ENCODE assay signal across 15 mouse cellular contexts in genomic region chr14:77718814-77719213, GRCm38 (mm10).
DNase-seq lines count a peak whose midpoint lies in the region; ATAC-seq and TF ChIP-seq lines count a peak whose summit lies in the region.
"Had no signal": no experiment of that assay in that cellular context is flagged by ENCODE, and none has a peak within 500 bp of the region (broad histone marks: within the 10 kb centered on the region; RNA-seq: fewer than 3 reads in every experiment).

No protein-coding gene starts in this region.

- H3K27ac ChIP-seq in forebrain, postnatal 0 days (ENCODE audit: low read depth, low read length), result no peak overlapping the region
- no peak overlapping the region for H3K27ac ChIP-seq in forebrain, embryonic 10.5 days
- H3K27ac ChIP-seq in heart, embryonic 14.5 days (replicated peaks in 1 of 2; ENCODE audit: control insufficient read depth in 1 of 2, insufficient read depth in 1 of 2, low read depth in 2 of 2, low read length in 2 of 2), result peak overlapping the region; percentile 48 to 69
- no peak overlapping the region for H3K27ac ChIP-seq in midbrain, embryonic 10.5 days (replicated peaks)
- H3K27ac ChIP-seq: forebrain, embryonic 15.5 days; liver, embryonic 15.5 days; neural tube, embryonic 13.5 days had no signal

- no peak overlapping the region for H3K9ac ChIP-seq in forebrain, postnatal 0 days
- H3K9ac ChIP-seq in heart, embryonic 14.5 days (ENCODE audit: low read length), result no peak overlapping the region
- H3K9ac ChIP-seq: forebrain, embryonic 15.5 days; liver, embryonic 15.5 days; neural tube, embryonic 13.5 days had no signal

- no peaks in the 10 kb centered on the region for H3K4me1 ChIP-seq in forebrain, postnatal 0 days (ENCODE audit: insufficient read depth)
- no peaks in the 10 kb centered on the region for H3K4me1 ChIP-seq in forebrain, embryonic 10.5 days
- peaks cover 4 to 5% of the 10 kb centered on the region in 2 experiments; a peak in 2 of 4 replicates for H3K4me1 ChIP-seq in heart, embryonic 14.5 days (ENCODE audit: control insufficient read depth in 2 of 2, insufficient read depth in 2 of 2, low read length in 2 of 2)
- H3K4me1 ChIP-seq in midbrain, embryonic 10.5 days, result no peaks in the 10 kb centered on the region
- H3K4me1 ChIP-seq: liver, embryonic 15.5 days had no signal

- no peak overlapping the region for H3K4me3 ChIP-seq in forebrain, postnatal 0 days (ENCODE audit: low read depth, low read length)
- no peak overlapping the region for H3K4me3 ChIP-seq in forebrain, embryonic 10.5 days
- H3K4me3 ChIP-seq in heart, embryonic 14.5 days (ENCODE audit: control insufficient read depth in 1 of 2, insufficient read depth in 1 of 2, low read depth in 1 of 2, low read length in 2 of 2), result no peak overlapping the region
- H3K4me3 ChIP-seq in midbrain, embryonic 10.5 days, result no peak overlapping the region
- H3K4me3 ChIP-seq: forebrain, embryonic 15.5 days; liver, embryonic 15.5 days; neural tube, embryonic 13.5 days had no signal

- WGBS in forebrain, postnatal 0 days, result 55% methylated on average over 8 of the region's 8 CpGs
- 90% methylated on average over 8 of the region's 8 CpGs for WGBS in forebrain, embryonic 10.5 days
- WGBS in heart, embryonic 14.5 days, result 23% methylated on average over 8 of the region's 8 CpGs
- WGBS in midbrain, embryonic 10.5 days, result 81% methylated on average over 8 of the region's 8 CpGs

- no peak for TF ChIP-seq CTCF in forebrain, postnatal 0 days (IDR thresholded peaks at IDR 0.05; ENCODE audit: low read depth)
- no peak for TF ChIP-seq CTCF in brain, embryonic 14.5 days (IDR thresholded peaks at IDR 0.05; ENCODE audit: borderline replicate concordance, extremely low read depth, insufficient read depth, insufficient read length)

- no peaks in the 10 kb centered on the region for H3K27me3 ChIP-seq in forebrain, postnatal 0 days (ENCODE audit: insufficient read depth, low read length)
- no peaks in the 10 kb centered on the region for H3K27me3 ChIP-seq in forebrain, embryonic 10.5 days (ENCODE audit: poor library complexity, severe bottlenecking)
- H3K27me3 ChIP-seq in heart, embryonic 14.5 days (ENCODE audit: control insufficient read depth, insufficient read depth, low read length), result no peaks in the 10 kb centered on the region
- no peaks in the 10 kb centered on the region for H3K27me3 ChIP-seq in midbrain, embryonic 10.5 days (ENCODE audit: low read depth, poor library complexity, severe bottlenecking)
- H3K27me3 ChIP-seq: forebrain, embryonic 15.5 days; liver, embryonic 15.5 days; neural tube, embryonic 13.5 days had no signal

- TF ChIP-seq POLR2A in brain, embryonic 14.5 days (IDR thresholded peaks at IDR 0.05; ENCODE audit: borderline replicate concordance, extremely low read depth, insufficient read depth, insufficient read length, poor library complexity, severe bottlenecking), result no peak

- no peak overlapping the region for H3K4me2 ChIP-seq in forebrain, postnatal 0 days (ENCODE audit: low read depth)
- peak overlapping the region; percentile 34 for H3K4me2 ChIP-seq in heart, embryonic 14.5 days (ENCODE audit: low read length)
- H3K4me2 ChIP-seq: forebrain, embryonic 15.5 days; liver, embryonic 15.5 days; neural tube, embryonic 13.5 days had no signal

- peak; percentile 58 for ATAC-seq in forebrain, postnatal 0 days
- ATAC-seq in heart, embryonic 14.5 days (ENCODE audit: insufficient number of reproducible peaks, insufficient read depth, low FRiP score, low read depth), result peak; percentile 41; the same call in 1 of the 2 replicates
- ATAC-seq: CD4-positive, CD25-positive, alpha-beta regulatory T cell, adult 4 months; forebrain, embryonic 15.5 days had no signal

- DNase-seq in forebrain, postnatal 0 days, result no peak
- DNase-seq in forebrain, embryonic 10.5 days (ENCODE audit: extremely low spot score, low spot score), result no peak
- DNase-seq in 3T3-L1 (ENCODE audit: low read depth, low spot score), result peak; percentile 6
- DNase-seq in brain, embryonic 14.5 days (ENCODE audit: low read depth), result peak; percentile 54
- no peak for DNase-seq in kidney, adult 9 months
- DNase-seq in midbrain, embryonic 10.5 days (ENCODE audit: low spot score), result no peak
- DNase-seq: kidney, postnatal 10 days; layer of hippocampus, adult 9-11 months; lung, postnatal 4 days; right cerebral cortex, postnatal 14 days had no signal

- no peaks in the 10 kb centered on the region; the same call in 1 of the 2 replicates for H3K36me3 ChIP-seq in forebrain, postnatal 0 days (ENCODE audit: insufficient read depth)
- 0 out of 2 replicates have a peak, but pooled peaks cover 2% of the 10 kb centered on the region for H3K36me3 ChIP-seq in forebrain, embryonic 10.5 days (replicated peaks)
- no peaks in the 10 kb centered on the region for H3K36me3 ChIP-seq in heart, embryonic 14.5 days (ENCODE audit: control insufficient read depth, insufficient read depth, low read length)
- no peaks in the 10 kb centered on the region for H3K36me3 ChIP-seq in midbrain, embryonic 10.5 days
- H3K36me3 ChIP-seq: forebrain, embryonic 15.5 days; liver, embryonic 15.5 days had no signal

- H3K9me3 ChIP-seq in forebrain, postnatal 0 days (ENCODE audit: low read length), result no peaks in the 10 kb centered on the region
- H3K9me3 ChIP-seq in forebrain, embryonic 10.5 days, result peaks cover 4% of the 10 kb centered on the region; the same call in 1 of the 2 replicates
- 0 out of 2 replicates have a peak, but pooled peaks cover 3% of the 10 kb centered on the region for H3K9me3 ChIP-seq in heart, embryonic 14.5 days (ENCODE audit: control insufficient read depth, low read length)
- no peaks in the 10 kb centered on the region for H3K9me3 ChIP-seq in midbrain, embryonic 10.5 days (replicated peaks)
- H3K9me3 ChIP-seq: forebrain, embryonic 15.5 days; liver, embryonic 15.5 days; neural tube, embryonic 13.5 days had no signal

Comparison
In these comparisons a context has a peak if more than half of its experiments do, and no peak if none do; other contexts are left out.
1. DNase-seq: peak in 3T3-L1 (single experiment) and brain, embryonic 14.5 days (single experiment); none in forebrain, postnatal 0 days (single experiment), forebrain, embryonic 10.5 days (single experiment), kidney, adult 9 months (single experiment) and midbrain, embryonic 10.5 days (single experiment).
2. H3K27ac ChIP-seq: peak in heart, embryonic 14.5 days (2 of 2); none in forebrain, postnatal 0 days (single experiment), forebrain, embryonic 10.5 days (single experiment) and midbrain, embryonic 10.5 days (single experiment).